13 mouse cellular contexts compared by ENCODE assay signal in the genomic region with DNA sequence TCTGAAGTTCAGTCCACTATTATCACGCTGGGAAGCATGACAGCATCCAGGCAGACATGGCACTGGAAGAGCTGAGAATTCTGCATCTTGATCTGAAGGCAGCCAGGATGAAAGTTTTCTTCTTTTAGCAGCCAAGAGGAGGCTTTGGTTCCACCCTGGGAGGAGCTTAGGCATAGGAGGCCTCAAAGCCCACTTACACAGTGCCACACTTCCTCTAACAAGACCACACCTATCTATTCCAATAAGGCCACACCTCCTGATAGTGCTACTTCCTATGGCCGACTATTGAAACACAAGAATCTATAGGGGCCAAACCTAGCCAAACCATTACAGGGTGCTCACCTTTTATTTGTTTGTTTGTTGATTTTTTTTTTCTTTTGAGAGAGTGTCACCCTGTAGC.
"Had no signal": no experiment of that assay in that cellular context is flagged by ENCODE, and none has a peak within 500 bp of the region (broad histone marks: within the 10 kb centered on the region; RNA-seq: fewer than 3 reads in every experiment).

No protein-coding gene starts in this region.

- H3K27me3 ChIP-seq: limb, embryonic 13.5 days; megakaryocyte, embryonic 14.5 days had no signal

- H3K4me3 ChIP-seq: limb, embryonic 13.5 days; liver, embryonic 15.5 days; megakaryocyte, embryonic 14.5 days; midbrain, embryonic 15.5 days; neural tube, embryonic 13.5 days had no signal

- ATAC-seq: lung, postnatal 0 days; midbrain, embryonic 15.5 days had no signal

- DNase-seq: kidney, postnatal 10 days; kidney, postnatal 4 days; left cerebral cortex, postnatal 4 days; lung, adult 2 months; lung, postnatal 36 days; retina, postnatal 1 day; thymus, postnatal 4 days had no signal

- H3K36me3 ChIP-seq: limb, embryonic 13.5 days; liver, embryonic 15.5 days; midbrain, embryonic 15.5 days; neural tube, embryonic 13.5 days had no signal

- H3K9me3 ChIP-seq: limb, embryonic 13.5 days; liver, embryonic 15.5 days; midbrain, embryonic 15.5 days; neural tube, embryonic 13.5 days had no signal
